Mouse (Mus musculus) cortical plate, adult 2 months (tissue): ENCODE results near the gene Svep1.

Source experiments
- CTCF ChIP-seq: fragments of 200-500 bp; IDR thresholded peaks from 2 replicates; pipeline ENCODE4 v1.5.1; 2011; ENCODE audit warnings: mild to moderate bottlenecking, control low read depth, low read length; ENCODE audit not compliant: insufficient read depth; ENCODE audit errors: extremely low read depth
- POLR2A ChIP-seq: fragments of 200-500 bp; IDR thresholded peaks from 2 replicates; pipeline ENCODE4 v1.6.1; 2011; ENCODE audit warnings: mild to moderate bottlenecking, low read length, control low read depth; ENCODE audit not compliant: insufficient read depth; ENCODE audit errors: extremely low read depth

DNA sequence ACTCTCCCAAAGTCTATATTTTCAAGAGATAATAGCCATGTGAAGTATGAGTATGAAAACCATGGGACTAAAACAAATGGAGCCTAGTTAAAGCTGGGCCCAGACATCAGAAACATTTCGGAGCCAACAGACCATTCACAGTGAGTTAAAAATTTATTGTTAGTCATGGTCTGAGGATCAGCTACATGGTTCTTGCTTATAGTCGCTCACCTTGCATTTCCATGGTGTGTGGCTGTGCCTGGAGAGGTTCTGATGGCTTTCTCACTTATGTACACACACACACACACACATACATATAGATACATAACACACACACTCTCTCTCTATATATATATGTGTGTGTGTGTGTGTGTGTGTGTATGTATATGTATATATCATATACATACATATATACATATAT, 16.8 kb upstream of the Svep1 start:
- no peak for TF ChIP-seq CTCF
- TF ChIP-seq POLR2A = no peak
